Mouse (Mus musculus) heart, postnatal 0 days (tissue): Measurements from ENCODE around the gene Cd209a. TPM values are rescaled to one million over a fixed set of nuclear protein-coding genes. Genes with fewer than 3 reads are reported as not detected.

Source experiments
- ATAC-seq: fragments of 200-750 bp; cut with Nextera tagmentation; 2 replicates; pipeline ENCODE4 v1.8.0; 2017; ENCODE audit warnings: low read depth, moderate number of reproducible peaks, moderate library complexity; ENCODE audit not compliant: insufficient read depth
- DNase-seq: peaks from one replicate; pipeline ENCODE4 v3.0.0-alpha.2; 2016; ENCODE audit warnings: low spot score
- H3K27ac ChIP-seq: fragments of 300-500 bp; sonication (generic); 2 replicates; pipeline ENCODE4 v1.5.1; 2014; ENCODE audit warnings: low read depth, mild to moderate bottlenecking
- H3K27me3 ChIP-seq: fragments of 300-500 bp; sonication (generic); 2 replicates; pipeline ENCODE4 v1.6.1; 2014; ENCODE audit warnings: low read length, mixed read lengths; ENCODE audit not compliant: control insufficient read depth, insufficient read depth
- H3K36me3 ChIP-seq: fragments of 300-500 bp; sonication (generic); replicated peaks from 2 replicates; pipeline ENCODE4 v1.6.1; 2014; ENCODE audit warnings: low read length, mixed read lengths; ENCODE audit not compliant: control insufficient read depth, insufficient read depth
- H3K4me1 ChIP-seq: fragments of 300-500 bp; sonication (generic); 2 replicates; pipeline ENCODE4 v1.6.1; 2014; ENCODE audit warnings: antibody characterized with exemption; ENCODE audit not compliant: control insufficient read depth, insufficient read depth
- H3K4me2 ChIP-seq: fragments of 300-500 bp; sonication (generic); 2 replicates; pipeline ENCODE4 v1.6.1; 2014; ENCODE audit warnings: low read depth, mild to moderate bottlenecking, low read length, moderate library complexity
- H3K4me3 ChIP-seq: fragments of 300-500 bp; sonication (generic); 2 replicates; pipeline ENCODE4 v1.5.1; 2014; ENCODE audit warnings: low read depth, low read length
- H3K9ac ChIP-seq: fragments of 300-500 bp; sonication (generic); replicated peaks from 2 replicates; pipeline ENCODE4 v1.6.1; 2014; ENCODE audit warnings: low read depth, low read length, mixed read lengths
- H3K9me3 ChIP-seq: fragments of 300-500 bp; sonication (generic); replicated peaks from 2 replicates; pipeline ENCODE4 v1.6.1; 2016; ENCODE audit warnings: low read length; ENCODE audit not compliant: control insufficient read depth
- CTCF ChIP-seq: IDR thresholded peaks from 2 replicates; pipeline ENCODE4 v1.5.1; 2016; ENCODE audit warnings: antibody characterized with exemption, control low read depth, low read depth
- EP300 ChIP-seq: IDR thresholded peaks from 2 replicates; pipeline ENCODE4 v1.6.1; 2016; ENCODE audit warnings: antibody characterized with exemption, low read depth
- WGBS: fragments of 180-500 bp; shearing (Covaris S2); extraction: QIAGEN DNeasy Blood & Tissue Kit; methylation state at CpG from one replicate; pipeline ENCODE4 v1.1.7; 2014; 5-methylcytosine and 5-hydroxymethylcytosine counted together
- polyA plus RNA-seq: library from polyadenylated mRNA; unstranded; fragments of >200 nt; fragmentation: Nextera tagmentation; extraction: Ambion mirVana; gene quantifications from 2 replicates; pipeline ENCODE4 v1.2.1, GENCODE M21; 2015
- total RNA-seq: library from RNA; depleted of rRNA; stranded (reverse); fragments of >200 nt; gene quantifications from 2 replicates; pipeline ENCODE4 v1.2.3, GENCODE M21; 2014; ENCODE audit warnings: low replicate concordance

The Cd209a gene
- total and polyA plus RNA-seq, 2 experiments from 2014 or later: not detected

DNA sequence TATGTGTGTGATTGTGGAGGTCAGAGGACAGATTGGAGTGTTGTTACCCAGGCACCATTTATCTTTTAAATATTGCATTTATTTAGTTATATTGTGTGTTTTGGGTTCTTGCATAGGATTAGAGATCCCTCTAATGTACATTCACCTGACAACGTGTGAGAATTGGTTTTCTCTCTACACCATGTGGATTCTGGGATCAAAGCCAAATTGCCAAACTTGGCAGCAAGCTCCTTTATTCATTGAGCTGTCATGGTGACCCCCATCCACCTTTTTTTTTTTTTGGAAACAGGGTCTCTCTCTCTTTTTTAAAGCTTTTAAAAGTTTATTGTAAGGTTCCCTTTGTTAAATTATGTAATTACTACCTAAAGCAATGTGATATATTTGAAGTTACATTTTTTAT is 27.7 kb downstream of the Cd209a start:
- ATAC-seq (no peak), DNase-seq (no peak)
- TF ChIP-seq CTCF (no peak), EP300 (no peak)
- Histone ChIP-seq H3K36me3 (no peaks in the 10 kb centered on the region), H3K27me3 (no peaks in the 10 kb centered on the region), H3K27ac (no peak overlapping the region), H3K4me2 (no peak overlapping the region), H3K9ac (no peak overlapping the region), H3K9me3 (no peaks in the 10 kb centered on the region), H3K4me1 (no peaks in the 10 kb centered on the region), H3K4me3 (no peak overlapping the region)
- WGBS: 3% methylated on average over 1 of the region's 1 CpGs

DNA sequence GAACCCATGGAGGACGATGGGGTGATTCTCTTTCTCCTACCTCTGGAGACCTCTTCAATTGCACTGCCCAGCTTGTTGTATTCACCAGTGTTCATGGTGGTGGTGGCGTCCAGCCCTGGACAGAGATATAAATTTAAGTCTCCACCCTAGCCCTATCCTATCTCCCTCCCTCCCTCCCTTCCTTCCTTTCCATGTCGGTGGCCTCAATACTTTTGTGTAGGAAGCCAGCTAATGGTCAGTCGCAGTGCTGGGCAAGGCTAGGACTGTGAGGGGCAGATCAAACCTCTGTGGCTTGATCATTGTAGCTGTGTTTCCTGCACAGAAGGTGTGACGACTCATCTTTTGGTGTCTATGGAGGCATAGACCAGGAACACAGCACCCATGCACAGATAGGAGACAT is 28.2 kb downstream of the Cd209a start, which contains the start of gene Clec4g:
Gene Clec4g (minus strand): TSS at position 101 of the 400 bp plus-strand sequence.
- 53% methylated on average over 5 of the region's 5 CpGs for WGBS
- no peaks in the 10 kb centered on the region for H3K36me3 ChIP-seq
- H3K27me3 ChIP-seq: no peaks in the 10 kb centered on the region
- H3K4me3 ChIP-seq: no peak within 1 kb of the TSS
- DNase-seq (no peak), ATAC-seq (no peak)
- no peak within 1 kb of the TSS for H3K4me2 ChIP-seq
- no peaks in the 10 kb centered on the region for H3K9me3 ChIP-seq
- H3K9ac ChIP-seq: no peak within 1 kb of the TSS
- no peak within 1 kb of the TSS for H3K27ac ChIP-seq
- TF ChIP-seq EP300 (no peak), CTCF (no peak)
- H3K4me1 ChIP-seq: no peaks in the 10 kb centered on the region

DNA sequence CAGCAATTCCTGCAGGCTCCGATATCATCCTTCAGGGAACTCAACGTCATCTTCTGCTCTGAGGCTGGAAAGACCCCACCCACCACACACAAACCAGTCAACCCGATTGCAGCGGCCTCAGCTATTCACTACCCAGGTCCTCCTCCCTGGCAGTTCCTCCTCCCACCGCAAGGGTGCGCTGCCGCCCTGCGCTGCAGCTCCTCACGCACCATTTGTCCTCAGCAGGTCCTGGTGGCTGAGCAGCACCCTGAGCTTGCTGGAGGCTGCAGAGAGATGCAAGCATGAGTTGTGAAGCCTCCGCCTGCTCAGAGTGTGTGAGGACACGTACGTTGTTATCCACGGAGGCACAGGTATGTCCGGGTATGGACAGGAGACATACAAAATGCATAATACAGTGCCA is 30.2 kb downstream of the Cd209a start:
- H3K4me3 ChIP-seq: no peak overlapping the region
- H3K9me3 ChIP-seq: no peaks in the 10 kb centered on the region
- no peak overlapping the region for H3K27ac ChIP-seq
- H3K9ac ChIP-seq: no peak overlapping the region
- H3K4me2 ChIP-seq: no peak overlapping the region
- H3K4me1 ChIP-seq: no peaks in the 10 kb centered on the region
- H3K36me3 ChIP-seq: no peaks in the 10 kb centered on the region
- WGBS: 23% methylated on average over 14 of the region's 14 CpGs
- peak; percentile 65; the same call in 1 of the 2 replicates for ATAC-seq
- DNase-seq: no peak
- no peaks in the 10 kb centered on the region for H3K27me3 ChIP-seq
- TF ChIP-seq EP300: no peak
- TF ChIP-seq CTCF: peak; percentile 83

DNA sequence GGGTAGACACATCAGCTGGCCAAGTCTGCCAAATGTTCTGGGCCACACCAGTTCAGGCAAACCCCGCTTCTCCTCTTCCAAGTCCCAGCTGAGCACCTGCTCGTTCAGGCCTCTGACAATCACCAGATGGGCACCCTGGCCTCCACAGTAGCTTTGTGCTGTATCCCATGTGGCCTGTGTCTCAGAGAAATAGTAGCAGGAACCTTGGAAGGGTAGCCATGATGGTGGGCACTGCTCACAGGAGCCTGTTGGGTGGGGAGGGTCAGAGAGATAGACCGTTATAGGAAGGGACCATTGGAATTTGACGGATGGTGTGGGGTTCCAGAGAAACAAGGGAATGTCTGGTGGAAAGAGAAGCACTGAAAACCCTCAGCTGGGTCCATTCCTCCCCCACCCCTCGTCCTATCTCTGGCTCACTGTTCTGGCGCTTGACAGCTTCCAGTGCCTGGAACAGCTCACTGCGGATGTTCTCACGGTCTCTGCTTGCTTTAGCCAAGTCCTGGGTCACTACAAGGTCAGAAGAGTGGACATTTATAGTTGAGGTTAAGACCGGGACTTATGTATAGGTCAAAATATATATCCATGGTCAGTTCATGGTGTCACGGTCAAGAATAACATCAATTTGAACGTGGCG is 31.3 kb downstream of the Cd209a start:
- ATAC-seq (peak; percentile 65), DNase-seq (peak; percentile 25)
- H3K9ac ChIP-seq: no peak overlapping the region
- H3K4me1 ChIP-seq: no peaks in the 10 kb centered on the region
- TF ChIP-seq EP300: no peak
- no peak for TF ChIP-seq CTCF
- H3K9me3 ChIP-seq: no peaks in the 10 kb centered on the region
- no peak overlapping the region for H3K27ac ChIP-seq
- H3K4me3 ChIP-seq: no peak overlapping the region
- H3K27me3 ChIP-seq: no peaks in the 10 kb centered on the region
- no peaks in the 10 kb centered on the region for H3K36me3 ChIP-seq
- H3K4me2 ChIP-seq: no peak overlapping the region
- WGBS: 41% methylated on average over 12 of the region's 12 CpGs

DNA sequence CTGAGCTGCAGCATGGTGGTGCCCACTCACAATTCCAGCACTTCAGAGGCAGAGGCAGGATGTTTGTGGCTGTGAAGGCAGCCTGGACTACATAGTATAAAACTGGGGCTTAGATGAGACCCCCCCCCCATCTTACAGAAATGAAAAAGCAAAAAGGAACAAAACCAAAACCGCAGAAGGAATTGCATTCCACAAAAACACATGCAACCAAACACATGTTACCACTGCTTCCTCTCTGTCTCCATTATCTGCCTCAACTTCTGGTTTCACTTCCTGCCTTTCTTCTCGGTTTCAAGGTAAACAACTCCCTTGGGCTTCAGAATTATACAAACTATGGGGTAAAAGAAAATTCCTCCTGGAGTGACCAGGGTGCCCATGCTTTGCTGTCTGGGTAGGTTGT is 37.1 kb downstream of the Cd209a start:
- ATAC-seq (peak; percentile 30; the same call in 1 of the 2 replicates), DNase-seq (peak; percentile 16)
- no peak overlapping the region for H3K4me3 ChIP-seq
- no peaks in the 10 kb centered on the region for H3K36me3 ChIP-seq
- H3K4me1 ChIP-seq: no peaks in the 10 kb centered on the region; the same call in 1 of the 2 replicates
- WGBS: 27% methylated on average over 2 of the region's 2 CpGs
- TF ChIP-seq CTCF: no peak
- no peak for TF ChIP-seq EP300
- no peak overlapping the region for H3K4me2 ChIP-seq
- H3K9me3 ChIP-seq: no peaks in the 10 kb centered on the region
- H3K27me3 ChIP-seq: no peaks in the 10 kb centered on the region
- H3K9ac ChIP-seq: no peak overlapping the region
- H3K27ac ChIP-seq: peak overlapping the region; percentile 7; the same call in 1 of the 2 replicates

DNA sequence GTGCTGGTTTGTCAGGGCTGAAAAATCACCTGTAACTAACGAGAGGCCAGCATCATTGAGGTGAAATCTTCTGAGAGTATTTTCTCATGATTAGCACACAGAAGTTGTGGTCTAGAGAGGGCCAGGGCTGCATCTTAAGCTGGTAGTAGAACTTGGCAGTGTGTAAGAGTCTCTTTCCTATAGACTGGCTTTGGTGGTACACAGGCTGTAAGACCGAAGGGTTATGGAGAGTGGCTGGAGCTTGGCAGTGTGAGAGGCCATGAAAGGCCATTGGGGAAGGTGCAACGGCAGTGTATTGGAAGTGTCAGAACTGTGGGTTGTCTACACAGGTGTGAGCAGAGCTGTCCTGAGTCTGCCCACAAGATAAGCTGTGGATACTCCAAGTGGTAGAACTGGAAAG is 38.5 kb downstream of the Cd209a start:
- Histone ChIP-seq H3K27ac (no peak overlapping the region), H3K9ac (no peak overlapping the region), H3K4me2 (no peak overlapping the region), H3K4me3 (no peak overlapping the region), H3K36me3 (no peaks in the 10 kb centered on the region), H3K27me3 (no peaks in the 10 kb centered on the region), H3K4me1 (no peaks in the 10 kb centered on the region; the same call in 1 of the 2 replicates), H3K9me3 (no peaks in the 10 kb centered on the region)
- ATAC-seq (no peak), DNase-seq (no peak)
- no peak for TF ChIP-seq CTCF
- TF ChIP-seq EP300: no peak
- WGBS: 74% methylated on average over 3 of the region's 3 CpGs
